Mouse (Mus musculus): ENCODE measurements around the gene Slc27a4.

DNA sequence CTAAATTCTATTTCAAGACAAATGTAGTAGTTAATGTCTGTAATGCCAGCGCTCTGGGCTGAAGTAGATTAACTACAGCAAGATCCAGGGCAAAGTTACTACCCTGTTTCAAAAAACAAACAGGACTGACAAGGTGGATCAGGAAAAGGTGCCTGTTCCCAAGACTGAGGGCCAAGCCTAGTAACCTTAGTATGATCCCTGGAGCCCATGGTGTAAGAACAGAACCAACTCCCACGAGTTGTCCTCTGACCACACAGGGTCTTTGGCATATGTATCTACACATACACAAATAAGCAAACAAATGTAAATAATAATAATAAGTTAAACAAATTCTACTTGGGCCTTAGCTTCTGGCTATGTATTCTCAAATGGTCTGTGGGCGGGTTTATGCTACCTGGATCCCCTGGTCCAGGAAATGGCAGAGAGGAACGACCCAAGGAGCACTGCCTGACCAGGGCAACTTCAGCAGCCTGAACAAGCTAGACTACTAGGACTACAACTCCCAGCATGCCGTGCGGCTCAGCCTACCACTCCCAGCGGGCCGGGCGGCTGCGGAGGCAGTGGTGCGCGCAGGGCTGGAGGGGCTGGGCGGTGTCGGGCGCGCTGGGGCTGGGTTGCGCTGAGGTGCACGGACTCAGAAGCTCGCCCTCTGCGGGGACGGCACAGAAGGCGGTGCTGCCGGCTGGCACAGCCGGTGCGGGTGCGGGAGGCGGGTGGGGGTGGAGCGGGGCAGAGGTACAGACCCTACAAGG, at the start of gene Slc27a4:
- TF ChIP-seq CTCF (IDR thresholded peaks at IDR 0.05) (no peak; the same call in 1 of the 2 replicates), EP300 (IDR thresholded peaks at IDR 0.05) (no peak)
